Mouse (Mus musculus) embryo, embryonic 11.5 days (tissue): ENCODE data around the gene Nol10.
"Not testable (repeated sequence)": the region's sequence is repeated elsewhere in the genome, so short reads cannot be mapped to it uniquely, and the experiment has no call there.

Experiments
- DNase-seq: peaks from one replicate; pipeline ENCODE4 v3.0.0-alpha.2; 2012; ENCODE audit warnings: low read depth, low spot score

Gene Nol10

GRCm38 (mm10) chr12:17455096-17455495 lies 106.8 kb downstream of the Nol10 start:
- no peak for DNase-seq

GRCm38 (mm10) chr12:17459223-17459622 lies 111.0 kb downstream of the Nol10 start:
- not testable (repeated sequence) for DNase-seq

- DNase-seq = no peak
Observed at GRCm38 (mm10) chr12:17463706-17464105, 115.4 kb downstream of the Nol10 start.

GRCm38 (mm10) chr12:17464550-17464949 lies 116.3 kb downstream of the Nol10 start:
- not testable (repeated sequence) for DNase-seq

GRCm38 (mm10) chr12:17466791-17467190 lies 118.5 kb downstream of the Nol10 start:
- DNase-seq = no peak

GRCm38 (mm10) chr12:17468359-17468758 lies 120.1 kb downstream of the Nol10 start:
- no peak for DNase-seq

GRCm38 (mm10) chr12:17469869-17470268 lies 121.6 kb downstream of the Nol10 start:
- no peak for DNase-seq

- DNase-seq = not testable (repeated sequence)
Observed at GRCm38 (mm10) chr12:17470528-17470927, 122.3 kb downstream of the Nol10 start.

GRCm38 (mm10) chr12:17471405-17471804 lies 123.1 kb downstream of the Nol10 start:
- DNase-seq = no peak

- DNase-seq = no peak
Observed at GRCm38 (mm10) chr12:17473128-17473527, 124.9 kb downstream of the Nol10 start.

GRCm38 (mm10) chr12:17473862-17474261 lies 125.6 kb downstream of the Nol10 start:
- no peak for DNase-seq

- no peak for DNase-seq
Observed at GRCm38 (mm10) chr12:17474681-17475080, 126.4 kb downstream of the Nol10 start.

- no peak for DNase-seq
Observed at GRCm38 (mm10) chr12:17475146-17475545, 126.9 kb downstream of the Nol10 start.

GRCm38 (mm10) chr12:17478196-17478595 lies 129.9 kb downstream of the Nol10 start:
- DNase-seq = no peak

- no peak for DNase-seq
Observed at GRCm38 (mm10) chr12:17478856-17479255, 130.6 kb downstream of the Nol10 start.
